Mouse (Mus musculus): ENCODE measurements around the gene Bcr. TPM values are rescaled to one million over a fixed set of nuclear protein-coding genes. Genes with fewer than 3 reads are reported as not detected.

The Bcr gene
- total RNA-seq, 2 experiments from 2014 or later, result 5.0 to 6.0 TPM

- DNase-seq (ENCODE audit: low spot score), result no peak
These were observed 116.1 kb downstream of the Bcr start for GRCm38 (mm10) chr10:75176494-75176893.

DNA sequence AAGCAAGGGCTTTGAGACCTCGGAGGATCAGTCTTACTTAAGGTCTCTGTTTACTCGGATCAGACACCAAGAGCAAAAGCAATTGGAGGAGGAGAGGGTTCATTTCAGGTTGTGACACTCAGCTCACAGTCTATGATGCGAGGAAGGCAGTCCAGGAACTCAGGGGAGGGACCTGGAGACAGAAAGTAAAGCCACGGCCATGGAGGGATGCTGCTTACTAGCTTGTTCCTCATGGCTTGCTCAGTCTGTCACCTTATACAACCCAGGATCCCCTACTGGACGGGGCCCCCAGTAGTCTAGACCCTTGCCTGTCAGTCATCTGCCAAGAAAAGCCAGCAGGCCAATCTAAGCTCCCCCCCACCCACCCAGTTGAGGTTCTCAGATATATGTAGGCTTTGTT lies 118.5 kb downstream of the Bcr start:
- DNase-seq (ENCODE audit: low spot score), result no peak

- DNase-seq (ENCODE audit: low spot score), result peak; percentile 76
These were observed 121.9 kb downstream of the Bcr start for GRCm38 (mm10) chr10:75182151-75182774.

GRCm38 (mm10) chr10:75184826-75185225 lies 124.4 kb downstream of the Bcr start:
- DNase-seq (ENCODE audit: low spot score), result no peak

DNA sequence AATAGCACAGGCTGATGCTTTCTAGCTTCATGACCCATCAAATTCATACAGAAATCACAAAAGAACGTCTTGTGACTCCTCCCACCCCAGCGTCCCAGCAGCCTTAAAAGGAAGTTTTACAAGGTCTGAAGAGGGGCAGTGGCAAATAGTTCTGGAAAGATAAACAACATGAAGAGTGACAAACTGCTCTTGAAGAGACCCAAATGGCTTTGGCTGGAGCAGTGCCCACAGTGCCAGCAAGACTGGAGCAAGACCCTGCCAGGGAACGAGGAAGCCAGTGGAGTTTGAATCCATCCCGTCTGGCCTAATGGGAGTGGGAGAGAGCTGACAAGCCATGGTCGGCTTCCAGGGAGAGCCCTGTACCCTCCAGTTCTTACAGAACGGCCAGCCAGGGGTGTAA lies 126.2 kb downstream of the Bcr start:
- DNase-seq (ENCODE audit: low spot score), result no peak

DNA sequence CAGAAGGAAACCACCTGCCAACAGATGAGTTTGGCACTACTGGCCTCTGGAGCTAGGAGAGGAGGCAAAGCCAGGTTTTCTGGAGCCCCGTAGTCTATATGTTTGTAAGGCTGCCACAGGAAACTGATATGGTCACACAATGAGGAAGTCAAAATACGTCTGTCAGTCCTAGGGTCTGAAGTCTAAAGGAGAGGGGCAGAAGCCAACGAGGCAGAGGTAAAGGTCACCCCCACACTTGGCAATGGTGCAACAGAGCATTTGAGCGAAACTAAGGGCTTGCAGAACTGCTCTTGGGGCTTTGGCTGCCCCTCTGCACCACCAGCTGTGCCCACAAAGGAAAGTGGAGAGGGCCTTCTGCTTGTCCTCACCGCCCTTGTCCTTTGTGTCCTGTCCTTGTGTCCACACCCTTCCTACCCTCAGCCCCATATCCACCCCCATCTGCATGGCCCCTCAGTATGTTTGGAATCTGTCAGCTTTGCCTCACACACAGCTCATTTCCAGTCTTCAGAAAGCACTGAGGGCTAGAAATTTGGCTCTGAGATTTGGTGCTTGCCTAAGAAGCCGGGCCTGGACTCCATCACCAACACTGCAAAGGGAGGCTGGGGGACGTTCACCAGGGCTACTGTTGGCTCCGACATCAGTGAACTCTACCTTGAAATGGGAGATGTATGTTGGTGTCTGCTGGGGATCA lies 127.1 kb downstream of the Bcr start:
- DNase-seq (ENCODE audit: low spot score), result no peak

- no peak for DNase-seq (ENCODE audit: low spot score)
These were observed 131.3 kb downstream of the Bcr start for GRCm38 (mm10) chr10:75191647-75192046.

- DNase-seq (ENCODE audit: low spot score), result no peak
These were observed 137.4 kb downstream of the Bcr start for GRCm38 (mm10) chr10:75197817-75198216.

DNA sequence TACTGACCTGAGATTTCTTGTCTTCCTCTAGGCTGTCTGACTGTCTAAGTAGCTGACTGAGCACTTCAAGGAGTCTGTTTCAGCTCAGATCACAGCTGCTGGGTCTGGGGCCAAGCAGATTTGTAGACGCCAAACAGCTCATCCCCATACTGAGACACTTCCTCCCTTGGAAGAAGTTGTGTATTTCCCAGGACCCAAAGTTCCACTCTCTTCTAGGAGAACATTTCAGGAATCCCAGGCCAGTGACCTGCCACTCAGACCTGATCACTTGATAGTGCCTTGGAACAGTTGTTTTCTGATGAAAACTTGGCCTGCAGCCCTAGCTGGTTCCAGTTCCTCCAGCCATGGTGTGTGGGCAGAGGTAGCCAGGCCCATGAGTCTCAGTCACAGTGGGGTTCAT lies 140.3 kb downstream of the Bcr start:
- peak; percentile 37 for DNase-seq (ENCODE audit: low spot score)

DNA sequence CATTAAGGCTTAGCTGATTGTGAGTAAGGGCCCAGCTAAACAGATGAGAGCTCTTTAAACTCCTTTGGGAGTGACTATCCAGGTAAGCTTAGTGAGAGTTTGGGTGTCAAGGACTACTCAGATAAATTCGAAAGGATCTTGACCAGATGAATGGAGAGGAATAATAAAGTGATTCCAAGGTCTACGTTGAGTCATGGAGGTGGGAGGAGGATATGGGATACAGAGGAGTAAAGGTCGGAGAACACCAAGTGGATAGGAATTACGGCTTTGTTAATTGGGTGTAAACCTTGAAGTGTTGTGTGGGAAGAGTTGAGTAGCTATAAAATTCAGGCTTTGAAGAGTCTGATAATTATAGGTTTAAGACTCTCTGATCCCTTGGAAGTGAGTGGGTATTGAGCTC lies 145.8 kb downstream of the Bcr start:
- DNase-seq (ENCODE audit: low spot score), result no peak

GRCm38 (mm10) chr10:75210841-75211240 lies 150.4 kb downstream of the Bcr start:
- DNase-seq (ENCODE audit: low spot score), result no peak

- DNase-seq (ENCODE audit: low spot score), result peak; percentile 95
These were observed 151.6 kb downstream of the Bcr start, which contains the start of gene Specc1l for GRCm38 (mm10) chr10:75211807-75212645. Specc1l (plus strand) TSS chr10:75212073.

GRCm38 (mm10) chr10:75212981-75213380 lies 152.6 kb downstream of the Bcr start:
- DNase-seq (ENCODE audit: low spot score), result no peak

- DNase-seq (ENCODE audit: low spot score), result no peak
These were observed 160.3 kb downstream of the Bcr start for GRCm38 (mm10) chr10:75220722-75221121.

DNA sequence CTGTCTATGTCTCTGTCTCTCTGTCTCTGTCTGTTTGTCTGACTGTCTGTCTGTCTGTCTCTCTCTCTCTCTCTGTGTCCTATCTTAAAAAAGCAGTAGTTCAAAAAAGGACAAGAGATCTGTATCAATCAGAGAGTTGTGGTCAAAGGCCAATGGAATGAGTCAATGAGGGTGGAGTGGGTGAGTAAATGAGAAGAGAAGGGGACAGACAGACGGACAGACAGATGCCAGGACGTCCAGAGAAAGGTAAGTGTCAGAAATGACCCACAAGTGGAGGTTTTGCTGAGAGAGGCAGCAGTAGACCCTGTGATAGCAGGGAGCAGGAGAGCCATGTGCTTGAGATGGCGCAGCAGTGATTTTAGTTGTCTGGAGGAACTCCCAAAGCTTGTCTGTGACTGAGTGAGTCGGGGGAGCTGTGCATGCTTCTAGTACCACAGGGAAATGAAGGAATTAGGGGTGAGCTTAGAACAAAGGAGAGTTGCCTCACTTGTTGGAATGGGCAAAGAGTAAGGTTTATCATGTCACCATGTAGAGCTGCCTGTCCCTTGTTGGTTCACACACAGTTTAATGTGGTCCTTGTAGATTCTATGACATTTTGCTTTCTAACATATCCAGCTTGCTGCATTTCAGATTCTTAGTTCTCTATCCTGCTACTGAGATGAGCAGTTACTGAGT lies 161.7 kb downstream of the Bcr start:
- DNase-seq (ENCODE audit: low spot score), result no peak

DNA sequence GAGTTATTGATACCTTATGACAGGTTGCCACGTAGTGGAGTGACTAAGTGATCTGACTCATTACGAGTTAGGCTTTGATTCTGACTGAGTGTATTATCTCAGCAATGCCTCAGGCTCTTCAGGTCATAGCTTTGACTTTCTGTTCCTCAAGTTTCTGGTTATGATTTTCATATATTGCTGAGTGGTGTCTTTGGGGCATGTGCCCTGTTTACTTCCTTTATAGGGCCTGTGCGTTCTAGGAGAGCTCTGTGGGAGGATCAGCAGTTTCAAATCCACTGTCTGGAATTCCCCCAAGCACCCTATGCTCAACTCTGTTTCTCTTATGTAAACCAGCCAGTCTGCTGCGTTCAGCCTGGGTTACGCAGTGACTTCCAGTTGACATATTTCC lies 162.2 kb downstream of the Bcr start:
- DNase-seq (ENCODE audit: low spot score), result peak; percentile 22

DNA sequence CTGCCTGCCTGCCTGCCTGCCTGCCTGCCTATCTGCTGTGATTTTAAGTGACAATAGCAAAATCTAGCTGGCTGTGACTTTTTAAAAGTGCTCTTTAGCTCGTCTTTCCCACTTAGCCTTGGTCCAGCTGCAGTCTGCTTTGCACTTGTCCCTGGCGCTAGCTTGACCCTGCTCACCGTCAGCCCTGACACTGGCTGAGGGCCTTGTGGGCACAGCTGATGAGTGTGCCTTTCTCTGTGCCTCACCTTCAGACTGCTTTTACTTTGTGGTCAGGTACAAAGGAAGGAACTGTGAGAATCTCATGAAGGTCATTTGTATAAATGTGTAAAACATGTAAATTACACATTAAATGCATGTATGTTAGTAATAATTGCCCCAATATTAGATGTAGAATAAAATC lies 163.8 kb downstream of the Bcr start:
- no peak for DNase-seq (ENCODE audit: low spot score)

DNA sequence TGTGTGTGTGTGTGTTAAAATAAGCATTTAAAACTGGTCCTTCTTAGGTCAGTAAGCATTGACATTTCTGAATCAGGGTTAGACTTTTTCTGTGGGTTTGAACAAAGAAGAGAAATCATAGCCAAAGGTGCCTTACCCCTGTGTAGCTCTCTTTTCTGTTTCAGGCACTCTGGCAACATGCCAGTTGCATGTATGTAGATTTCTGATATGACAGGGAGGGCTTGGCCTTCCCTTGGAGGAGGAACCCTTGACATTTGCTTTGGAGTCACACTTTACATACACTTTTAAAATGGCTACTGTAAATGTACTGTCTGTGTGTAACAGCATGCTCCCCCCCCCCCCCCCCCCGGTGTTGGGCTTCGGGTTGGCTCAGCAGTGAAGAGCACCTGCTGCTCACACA lies 164.2 kb downstream of the Bcr start:
- no peak for DNase-seq (ENCODE audit: low spot score)

DNA sequence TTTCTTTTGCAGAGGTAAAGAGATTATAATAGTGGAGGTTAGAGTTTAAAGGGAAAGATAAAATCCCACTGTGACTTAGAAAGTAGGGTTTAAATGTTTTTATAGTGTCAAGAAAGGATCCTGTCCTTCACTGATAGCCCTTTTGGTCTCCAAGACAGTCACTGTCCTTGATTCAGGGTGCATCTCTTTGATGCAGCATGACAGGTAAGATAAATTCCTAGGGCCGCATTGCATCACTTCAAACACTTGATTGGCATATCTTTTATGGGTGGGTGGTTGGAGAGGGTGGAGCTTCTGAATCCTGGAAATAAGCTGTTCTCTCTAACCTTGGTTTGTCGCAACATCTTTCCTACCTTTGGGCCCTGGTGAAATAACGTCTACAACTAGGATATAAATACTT lies 167.0 kb downstream of the Bcr start:
- no peak for DNase-seq (ENCODE audit: low spot score)

DNA sequence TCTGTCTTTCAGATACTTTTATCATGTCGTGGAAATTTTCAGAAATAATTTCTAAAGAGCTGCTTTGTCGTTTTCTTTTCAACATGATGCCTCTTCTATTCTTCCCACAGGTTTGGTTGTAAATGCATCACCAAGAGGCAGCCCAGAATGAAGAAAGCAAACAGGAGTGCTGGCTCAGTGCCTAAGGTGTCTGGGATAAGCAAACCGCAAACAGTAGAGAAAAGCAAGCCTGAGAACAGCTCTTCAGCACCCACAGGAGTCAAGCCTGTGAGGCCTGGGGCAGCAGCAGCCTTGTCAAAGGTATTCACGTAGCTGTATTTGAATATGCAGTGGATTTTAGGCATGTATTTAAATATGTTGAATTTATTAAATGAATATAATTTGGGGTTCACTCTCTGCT lies 170.2 kb downstream of the Bcr start:
- DNase-seq (ENCODE audit: low spot score), result no peak

- DNase-seq (ENCODE audit: low spot score), result no peak
These were observed 171.5 kb downstream of the Bcr start for GRCm38 (mm10) chr10:75231876-75232275.

DNA sequence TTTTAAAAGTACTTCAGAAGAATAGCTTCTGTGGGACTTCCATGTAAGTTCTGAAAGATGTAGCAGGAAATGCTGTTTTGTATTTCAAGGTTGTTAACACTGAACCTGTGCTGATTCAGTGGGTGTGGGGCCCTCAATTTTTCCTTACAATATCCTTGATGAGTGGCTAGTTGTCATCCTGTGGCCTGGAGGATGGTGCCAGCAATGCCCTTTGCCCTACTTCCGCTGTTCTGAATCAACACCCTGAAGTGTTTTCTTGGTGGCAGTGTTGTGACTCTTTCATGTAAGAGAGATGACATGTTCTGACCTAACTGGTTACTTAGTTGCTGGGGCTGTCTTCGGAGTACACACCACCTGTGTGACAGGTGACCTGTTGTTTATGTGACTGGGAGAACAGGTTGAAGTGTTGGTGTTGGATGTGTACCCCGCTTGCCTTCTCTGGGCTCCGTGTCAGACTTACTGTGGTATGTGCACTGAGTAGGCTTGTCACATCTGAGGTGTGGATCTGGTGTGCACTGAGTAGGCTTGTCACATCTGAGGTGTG lies 172.3 kb downstream of the Bcr start:
- no peak for DNase-seq (ENCODE audit: low spot score)
